Comparison of ENCODE assay signal across 34 mouse cellular contexts in genomic region chr11:7233333-7233732, GRCm38 (mm10). TPM values are rescaled to one million over a fixed set of nuclear protein-coding genes. Genes with fewer than 3 reads are reported as not detected.
"Had no signal": no experiment of that assay in that cellular context is flagged by ENCODE, and none has a peak within 500 bp of the region (broad histone marks: within the 10 kb centered on the region; RNA-seq: fewer than 3 reads in every experiment).

No protein-coding gene starts in this region.

- DNase-seq: cerebellum, adult 2 months; cerebellum, adult 8-10 months; cerebellum, adult 9-10 months; cerebellum, adult 9-11 months; cerebellum, postnatal 10 days; cerebellum, postnatal 14 days; cerebellum, postnatal 25 days; cerebellum, postnatal 36 days; embryo, embryonic 11 days; forebrain, postnatal 0 days; gastrocnemius, adult 2 months; gastrocnemius, postnatal 10 days; gastrocnemius, postnatal 14 days; gastrocnemius, postnatal 25 days; gastrocnemius, postnatal 36 days; heart, adult 18-20 months; heart, adult 2 months had no signal

- H3K4me2 ChIP-seq: embryonic facial prominence, embryonic 12.5 days; embryonic facial prominence, embryonic 13.5 days; embryonic facial prominence, embryonic 15.5 days; forebrain, embryonic 12.5 days; forebrain, embryonic 13.5 days; forebrain, embryonic 15.5 days had no signal

- H3K9ac ChIP-seq: embryonic facial prominence, embryonic 12.5 days; embryonic facial prominence, embryonic 13.5 days; embryonic facial prominence, embryonic 15.5 days; forebrain, embryonic 12.5 days; forebrain, embryonic 13.5 days; forebrain, embryonic 15.5 days; forebrain, postnatal 0 days had no signal

- ATAC-seq: forebrain, embryonic 13.5 days; forebrain, embryonic 14.5 days; forebrain, embryonic 15.5 days; forebrain, embryonic 16.5 days; forebrain, postnatal 0 days had no signal

- H3K36me3 ChIP-seq: embryonic facial prominence, embryonic 10.5 days; embryonic facial prominence, embryonic 12.5 days; embryonic facial prominence, embryonic 13.5 days; embryonic facial prominence, embryonic 15.5 days; forebrain, embryonic 10.5 days; forebrain, embryonic 12.5 days; forebrain, embryonic 15.5 days had no signal

- H3K27ac ChIP-seq: embryonic facial prominence, embryonic 10.5 days; embryonic facial prominence, embryonic 12.5 days; embryonic facial prominence, embryonic 13.5 days; embryonic facial prominence, embryonic 15.5 days; forebrain, embryonic 10.5 days; forebrain, embryonic 12.5 days; forebrain, embryonic 13.5 days; forebrain, embryonic 15.5 days; gastrocnemius, adult 2 months; heart, adult 2 months had no signal

- H3K4me3 ChIP-seq: embryonic facial prominence, embryonic 10.5 days; embryonic facial prominence, embryonic 12.5 days; embryonic facial prominence, embryonic 13.5 days; embryonic facial prominence, embryonic 15.5 days; erythroblast, embryonic 14.5 days; forebrain, embryonic 10.5 days; forebrain, embryonic 12.5 days; forebrain, embryonic 13.5 days; forebrain, embryonic 15.5 days; gastrocnemius, adult 2 months; heart, adult 2 months had no signal

- H3K27me3 ChIP-seq: embryonic facial prominence, embryonic 12.5 days; embryonic facial prominence, embryonic 13.5 days; embryonic facial prominence, embryonic 15.5 days; forebrain, embryonic 12.5 days; forebrain, embryonic 13.5 days; forebrain, embryonic 15.5 days had no signal

- H3K4me1 ChIP-seq: embryonic facial prominence, embryonic 12.5 days; forebrain, embryonic 10.5 days; forebrain, embryonic 12.5 days; forebrain, embryonic 13.5 days; forebrain, embryonic 15.5 days had no signal

- H3K9me3 ChIP-seq: embryonic facial prominence, embryonic 10.5 days; embryonic facial prominence, embryonic 12.5 days; embryonic facial prominence, embryonic 13.5 days; embryonic facial prominence, embryonic 15.5 days; forebrain, embryonic 10.5 days; forebrain, embryonic 12.5 days; forebrain, embryonic 13.5 days; forebrain, embryonic 15.5 days had no signal

RNA-seq across cellular contexts. Expression of gene Igfbp1, which starts 35.8 kb away (rescaled TPM):
- polyA plus RNA-seq: forebrain, embryonic 12.5 days; forebrain, postnatal 0 days; heart, adult 2 months had no signal

RNA-seq across cellular contexts. Expression of gene Gm11985, which starts 45.0 kb away (rescaled TPM):
- polyA plus RNA-seq: cerebellum, adult 2 months; cortical plate, adult 2 months; embryonic facial prominence, embryonic 11.5 days; embryonic facial prominence, embryonic 12.5 days; embryonic facial prominence, embryonic 13.5 days; embryonic facial prominence, embryonic 14.5 days; embryonic facial prominence, embryonic 15.5 days; erythroblast, embryonic 14.5 days; forebrain, embryonic 10.5 days; forebrain, embryonic 11.5 days; forebrain, embryonic 12.5 days; forebrain, embryonic 13.5 days; forebrain, embryonic 14.5 days; forebrain, embryonic 15.5 days; forebrain, embryonic 16.5 days; forebrain, postnatal 0 days; frontal cortex, adult 2 months; gonadal fat pad, adult 2 months; heart, adult 2 months had no signal
